Mouse (Mus musculus) hindbrain, embryonic 13.5 days (tissue): ENCODE results near the gene Tnc. TPM values are rescaled to one million over a fixed set of nuclear protein-coding genes. Genes with fewer than 3 reads are reported as not detected.

Experiments
- ATAC-seq: fragments of 200-750 bp; cut with Nextera tagmentation; 2 replicates; pipeline ENCODE4 v1.8.0; 2017; ENCODE audit warnings: moderate TSS enrichment; ENCODE audit not compliant: low FRiP score
- H3K27ac ChIP-seq: fragments of 300-500 bp; sonication (generic); 2 replicates; pipeline ENCODE4 v1.5.1; 2015; ENCODE audit warnings: inconsistent platforms, mild to moderate bottlenecking, moderate library complexity
- H3K27me3 ChIP-seq: fragments of 300-500 bp; sonication (generic); 2 replicates; pipeline ENCODE4 v1.6.1; 2015; ENCODE audit warnings: mild to moderate bottlenecking, inconsistent platforms
- H3K36me3 ChIP-seq: fragments of 300-500 bp; sonication (generic); 2 replicates; pipeline ENCODE4 v1.6.1; 2015; ENCODE audit warnings: mild to moderate bottlenecking, inconsistent platforms
- H3K4me1 ChIP-seq: fragments of 300-500 bp; sonication (generic); replicated peaks from 2 replicates; pipeline ENCODE4 v1.6.1; 2015; ENCODE audit warnings: inconsistent platforms
- H3K4me2 ChIP-seq: fragments of 300-500 bp; sonication (generic); 2 replicates; pipeline ENCODE4 v1.6.1; 2015; ENCODE audit warnings: inconsistent platforms, mild to moderate bottlenecking, moderate library complexity
- H3K4me3 ChIP-seq: fragments of 300-500 bp; sonication (generic); 2 replicates; pipeline ENCODE4 v1.5.1; 2015; ENCODE audit warnings: mild to moderate bottlenecking, inconsistent platforms
- H3K9ac ChIP-seq: fragments of 300-500 bp; sonication (generic); 2 replicates; pipeline ENCODE4 v1.6.1; 2015; ENCODE audit warnings: mild to moderate bottlenecking, inconsistent platforms
- H3K9me3 ChIP-seq: fragments of 300-500 bp; sonication (generic); 2 replicates; pipeline ENCODE4 v1.6.1; 2016; ENCODE audit warnings: inconsistent platforms
- WGBS: fragments of 180-500 bp; shearing (Covaris S2); methylation state at CpG from one replicate; pipeline ENCODE4 v1.1.7; 2015; 5-methylcytosine and 5-hydroxymethylcytosine counted together
- polyA plus RNA-seq: library from polyadenylated mRNA; unstranded; fragments of >200 nt; fragmentation: Nextera tagmentation; extraction: Ambion mirVana; gene quantifications from 2 replicates; pipeline ENCODE4 v1.2.1, GENCODE M21; 2015

Gene Tnc
- polyA plus RNA-seq, 1 experiment from 2014 or later, result 29.9 TPM

- H3K4me1 ChIP-seq, result no peaks in the 10 kb centered on the region
- no peak overlapping the region for H3K4me3 ChIP-seq
- no peaks in the 10 kb centered on the region for H3K9me3 ChIP-seq
- no peaks in the 10 kb centered on the region for H3K36me3 ChIP-seq
- 93% methylated on average over 10 of the region's 10 CpGs for WGBS
- no peak overlapping the region for H3K27ac ChIP-seq
- no peaks in the 10 kb centered on the region for H3K27me3 ChIP-seq
- no peak overlapping the region for H3K9ac ChIP-seq
- no peak for ATAC-seq
- no peak overlapping the region for H3K4me2 ChIP-seq
Measured at GRCm38 (mm10) chr4:64020930-64021589, 25.8 kb downstream of the Tnc start.

DNA sequence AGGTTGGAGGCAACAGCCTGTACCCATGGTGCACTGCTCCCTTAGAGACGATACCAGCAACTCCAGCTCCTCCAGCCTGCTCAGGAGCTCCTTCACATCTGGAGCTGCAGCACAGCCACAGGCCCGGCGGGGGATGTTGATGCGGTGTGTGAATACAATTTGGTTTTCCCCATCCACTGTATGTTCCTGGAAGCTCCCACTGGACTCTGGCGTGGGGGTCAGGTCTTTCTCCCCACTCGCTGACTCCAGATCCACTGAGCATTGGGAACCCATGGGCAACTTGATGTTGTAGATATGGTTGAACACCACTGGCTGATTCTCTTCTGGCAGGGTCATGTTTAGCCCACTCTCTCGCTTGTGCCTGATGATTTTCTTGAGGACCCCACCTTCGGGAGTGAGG is 26.7 kb downstream of the Tnc start:
- Histone ChIP-seq H3K4me3 (no peak overlapping the region), H3K4me1 (no peaks in the 10 kb centered on the region), H3K9me3 (no peaks in the 10 kb centered on the region), H3K4me2 (no peak overlapping the region), H3K27ac (no peak overlapping the region), H3K36me3 (no peaks in the 10 kb centered on the region), H3K27me3 (no peaks in the 10 kb centered on the region), H3K9ac (no peak overlapping the region)
- WGBS, result 91% methylated on average over 8 of the region's 8 CpGs
- ATAC-seq, result no peak

GRCm38 (mm10) chr4:64011308-64011707 is 35.5 kb downstream of the Tnc start:
- Histone ChIP-seq H3K9ac (no peak overlapping the region), H3K27me3 (no peaks in the 10 kb centered on the region), H3K4me3 (no peak overlapping the region), H3K27ac (no peak overlapping the region), H3K4me2 (no peak overlapping the region), H3K9me3 (no peaks in the 10 kb centered on the region), H3K36me3 (no peaks in the 10 kb centered on the region), H3K4me1 (0 out of 2 replicates have a peak, but pooled peaks cover 4% of the 10 kb centered on the region)
- ATAC-seq, result no peak
- WGBS, result 33% methylated on average over 2 of the region's 2 CpGs

GRCm38 (mm10) chr4:64009936-64010335 is 36.9 kb downstream of the Tnc start:
- no peaks in the 10 kb centered on the region for H3K9me3 ChIP-seq
- H3K4me1 ChIP-seq, result 0 out of 2 replicates have a peak, but pooled peaks cover 4% of the 10 kb centered on the region
- H3K36me3 ChIP-seq, result no peaks in the 10 kb centered on the region
- no peak for ATAC-seq
- no peaks in the 10 kb centered on the region for H3K27me3 ChIP-seq
- 89% methylated on average over 1 of the region's 1 CpGs for WGBS
- no peak overlapping the region for H3K27ac ChIP-seq
- no peak overlapping the region for H3K4me2 ChIP-seq
- no peak overlapping the region for H3K9ac ChIP-seq
- H3K4me3 ChIP-seq, result no peak overlapping the region

- H3K4me1 ChIP-seq, result 0 out of 2 replicates have a peak, but pooled peaks cover 4% of the 10 kb centered on the region
- no peak for ATAC-seq
- H3K9me3 ChIP-seq, result no peaks in the 10 kb centered on the region
- no peak overlapping the region for H3K27ac ChIP-seq
- no peak overlapping the region for H3K4me3 ChIP-seq
- WGBS, result 85% methylated on average over 4 of the region's 4 CpGs
- no peak overlapping the region for H3K9ac ChIP-seq
- no peaks in the 10 kb centered on the region for H3K36me3 ChIP-seq
- H3K27me3 ChIP-seq, result no peaks in the 10 kb centered on the region
- H3K4me2 ChIP-seq, result no peak overlapping the region
Measured at GRCm38 (mm10) chr4:64005198-64005597, 41.6 kb downstream of the Tnc start.

GRCm38 (mm10) chr4:64003677-64004076 is 43.1 kb downstream of the Tnc start:
- WGBS, result 32% methylated on average over 3 of the region's 3 CpGs
- Histone ChIP-seq H3K4me1 (0 out of 2 replicates have a peak, but pooled peaks cover 4% of the 10 kb centered on the region), H3K27ac (no peak overlapping the region), H3K9me3 (no peaks in the 10 kb centered on the region), H3K36me3 (no peaks in the 10 kb centered on the region), H3K9ac (no peak overlapping the region), H3K27me3 (no peaks in the 10 kb centered on the region), H3K4me3 (no peak overlapping the region), H3K4me2 (no peak overlapping the region)
- ATAC-seq, result no peak

DNA sequence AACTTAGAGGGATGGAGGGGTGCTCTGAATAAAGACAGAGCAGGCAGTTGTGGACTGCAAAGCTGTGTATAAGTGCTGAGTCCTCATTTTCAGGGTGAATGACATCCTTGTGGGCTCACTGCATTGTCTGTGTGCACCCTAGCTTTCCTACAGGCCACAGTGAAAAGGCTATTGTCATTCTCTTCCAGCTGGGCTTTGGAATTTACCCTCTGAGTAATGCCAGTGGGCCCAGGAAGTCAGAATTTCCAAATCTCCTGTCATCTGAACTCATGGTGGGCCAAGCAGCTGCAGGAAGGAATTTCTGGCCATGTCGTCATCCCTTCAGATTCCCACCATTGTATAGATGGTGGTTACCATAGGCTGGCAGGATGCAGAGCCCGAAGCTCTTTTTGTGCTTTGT is 44.6 kb downstream of the Tnc start:
- no peaks in the 10 kb centered on the region for H3K9me3 ChIP-seq
- no peaks in the 10 kb centered on the region for H3K36me3 ChIP-seq
- no peak overlapping the region for H3K27ac ChIP-seq
- H3K4me1 ChIP-seq, result 0 out of 2 replicates have a peak, but pooled peaks cover 4% of the 10 kb centered on the region
- ATAC-seq, result no peak
- no peak overlapping the region for H3K4me2 ChIP-seq
- H3K4me3 ChIP-seq, result no peak overlapping the region
- H3K9ac ChIP-seq, result no peak overlapping the region
- 29% methylated on average over 2 of the region's 2 CpGs for WGBS
- no peaks in the 10 kb centered on the region for H3K27me3 ChIP-seq

GRCm38 (mm10) chr4:64000788-64001187 is 46.0 kb downstream of the Tnc start:
- Histone ChIP-seq H3K27ac (no peak overlapping the region), H3K9me3 (no peaks in the 10 kb centered on the region), H3K36me3 (no peaks in the 10 kb centered on the region), H3K27me3 (no peaks in the 10 kb centered on the region), H3K4me1 (0 out of 2 replicates have a peak, but pooled peaks cover 4% of the 10 kb centered on the region), H3K4me2 (no peak overlapping the region), H3K4me3 (no peak overlapping the region), H3K9ac (no peak overlapping the region)
- no peak for ATAC-seq
- WGBS, result 86% methylated on average over 3 of the region's 3 CpGs

DNA sequence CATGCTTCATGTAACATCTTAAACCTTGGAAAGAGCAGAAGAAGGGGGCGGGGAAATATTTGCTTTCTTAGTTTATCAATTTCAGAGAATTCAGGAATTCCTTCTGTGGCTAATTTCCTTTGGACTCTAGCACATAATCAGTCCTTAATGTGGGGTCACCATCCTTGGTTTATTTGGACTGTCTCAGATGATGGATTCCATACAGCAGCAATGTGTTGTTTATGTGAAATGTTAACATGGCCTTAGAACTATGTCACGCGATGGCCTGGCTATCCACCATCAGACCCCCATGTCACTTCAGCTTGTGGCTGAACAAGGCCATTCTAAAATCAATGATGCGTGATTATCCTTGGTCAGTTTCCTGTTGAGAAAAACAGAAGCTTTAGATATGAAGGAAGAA is 46.5 kb downstream of the Tnc start:
- Histone ChIP-seq H3K36me3 (no peaks in the 10 kb centered on the region), H3K4me3 (no peak overlapping the region), H3K9me3 (no peaks in the 10 kb centered on the region), H3K27ac (no peak overlapping the region), H3K4me1 (0 out of 2 replicates have a peak, but pooled peaks cover 4% of the 10 kb centered on the region), H3K4me2 (no peak overlapping the region), H3K27me3 (no peaks in the 10 kb centered on the region), H3K9ac (no peak overlapping the region)
- ATAC-seq, result no peak
- 92% methylated on average over 4 of the region's 4 CpGs for WGBS

DNA sequence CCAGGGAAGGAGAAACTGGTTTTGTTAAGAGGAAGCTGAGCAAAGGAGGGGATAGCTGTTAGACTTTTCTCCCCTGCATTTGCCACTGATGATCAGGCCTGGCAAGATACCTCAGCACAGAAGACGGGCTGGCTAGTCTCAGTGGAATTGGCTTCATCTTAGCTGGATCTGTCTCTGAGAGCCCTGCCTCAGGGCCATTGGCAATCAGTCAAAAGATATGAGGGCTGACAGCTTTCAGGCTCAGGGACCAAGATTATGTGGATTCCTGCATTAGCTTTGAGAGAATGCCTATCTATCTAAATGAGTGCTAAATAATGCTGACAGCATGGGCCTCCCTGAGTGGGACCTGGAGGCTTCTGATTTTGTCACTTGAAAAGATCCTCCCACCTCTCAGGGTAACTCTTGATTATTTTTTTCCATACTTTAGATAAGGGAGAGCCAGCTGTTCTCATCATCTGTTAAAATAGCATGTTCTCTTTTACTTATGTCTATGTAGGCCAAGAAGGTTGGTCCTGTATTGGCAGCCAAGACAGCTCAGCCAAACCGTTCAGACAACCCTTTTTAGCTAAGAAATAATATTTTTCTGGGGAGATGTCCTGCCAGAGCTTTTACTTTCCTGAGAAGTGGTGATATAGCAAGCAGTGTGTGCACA is 53.2 kb downstream of the Tnc start:
- Histone ChIP-seq H3K4me2 (no peak overlapping the region), H3K27ac (no peak overlapping the region), H3K27me3 (no peaks in the 10 kb centered on the region), H3K9ac (no peak overlapping the region), H3K4me3 (no peak overlapping the region), H3K36me3 (no peaks in the 10 kb centered on the region), H3K4me1 (peaks cover 12% of the 10 kb centered on the region), H3K9me3 (no peaks in the 10 kb centered on the region)
- 46% methylated on average over 2 of the region's 2 CpGs for WGBS
- ATAC-seq, result peak; percentile 61

GRCm38 (mm10) chr4:63990216-63990615 is 56.6 kb downstream of the Tnc start:
- Histone ChIP-seq H3K4me1 (peaks cover 12% of the 10 kb centered on the region), H3K36me3 (no peaks in the 10 kb centered on the region), H3K4me2 (no peak overlapping the region), H3K9me3 (no peaks in the 10 kb centered on the region), H3K4me3 (no peak overlapping the region), H3K9ac (no peak overlapping the region), H3K27ac (no peak overlapping the region), H3K27me3 (no peaks in the 10 kb centered on the region)
- ATAC-seq, result no peak
- WGBS, result 94% methylated on average over 1 of the region's 1 CpGs

DNA sequence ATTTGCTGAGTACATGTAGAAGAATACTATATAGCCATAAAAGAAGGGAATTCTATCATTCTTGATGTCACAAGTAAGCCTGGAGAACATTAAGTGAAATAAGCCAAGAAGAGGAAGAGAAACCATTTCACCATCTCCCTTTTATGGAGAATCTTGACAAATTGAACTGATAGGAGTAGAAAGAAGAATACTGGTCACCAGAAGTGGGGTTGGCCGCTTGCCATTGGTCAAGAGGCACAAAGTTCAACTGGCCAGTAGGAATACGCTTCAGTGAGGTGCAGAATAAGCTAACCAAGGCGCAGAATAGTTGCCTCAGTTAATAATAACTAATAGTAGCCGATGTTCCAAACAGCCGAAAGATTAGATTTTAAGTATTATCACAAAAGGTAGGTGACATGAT is 58.7 kb downstream of the Tnc start:
- no peak overlapping the region for H3K4me2 ChIP-seq
- no peaks in the 10 kb centered on the region; the same call in 1 of the 2 replicates for H3K4me1 ChIP-seq
- no peak overlapping the region for H3K9ac ChIP-seq
- H3K27me3 ChIP-seq, result no peaks in the 10 kb centered on the region
- H3K27ac ChIP-seq, result no peak overlapping the region
- no peaks in the 10 kb centered on the region for H3K9me3 ChIP-seq
- no peaks in the 10 kb centered on the region for H3K36me3 ChIP-seq
- ATAC-seq, result no peak
- WGBS, result 94% methylated on average over 5 of the region's 5 CpGs
- H3K4me3 ChIP-seq, result no peak overlapping the region

- ATAC-seq, result no peak
- H3K36me3 ChIP-seq, result no peaks in the 10 kb centered on the region
- H3K9me3 ChIP-seq, result no peaks in the 10 kb centered on the region
Measured at GRCm38 (mm10) chr4:63986576-63986975, 60.2 kb downstream of the Tnc start.

More at GRCm38 (mm10) chr4:63986576-63986975, 60.2 kb downstream of the Tnc start:
- no peaks in the 10 kb centered on the region for H3K27me3 ChIP-seq
- H3K9ac ChIP-seq, result no peak overlapping the region
- H3K4me2 ChIP-seq, result no peak overlapping the region
- H3K4me1 ChIP-seq, result no peaks in the 10 kb centered on the region; the same call in none of the 2 replicates
- no peak overlapping the region for H3K4me3 ChIP-seq
- H3K27ac ChIP-seq, result no peak overlapping the region
